In the genomic region with DNA sequence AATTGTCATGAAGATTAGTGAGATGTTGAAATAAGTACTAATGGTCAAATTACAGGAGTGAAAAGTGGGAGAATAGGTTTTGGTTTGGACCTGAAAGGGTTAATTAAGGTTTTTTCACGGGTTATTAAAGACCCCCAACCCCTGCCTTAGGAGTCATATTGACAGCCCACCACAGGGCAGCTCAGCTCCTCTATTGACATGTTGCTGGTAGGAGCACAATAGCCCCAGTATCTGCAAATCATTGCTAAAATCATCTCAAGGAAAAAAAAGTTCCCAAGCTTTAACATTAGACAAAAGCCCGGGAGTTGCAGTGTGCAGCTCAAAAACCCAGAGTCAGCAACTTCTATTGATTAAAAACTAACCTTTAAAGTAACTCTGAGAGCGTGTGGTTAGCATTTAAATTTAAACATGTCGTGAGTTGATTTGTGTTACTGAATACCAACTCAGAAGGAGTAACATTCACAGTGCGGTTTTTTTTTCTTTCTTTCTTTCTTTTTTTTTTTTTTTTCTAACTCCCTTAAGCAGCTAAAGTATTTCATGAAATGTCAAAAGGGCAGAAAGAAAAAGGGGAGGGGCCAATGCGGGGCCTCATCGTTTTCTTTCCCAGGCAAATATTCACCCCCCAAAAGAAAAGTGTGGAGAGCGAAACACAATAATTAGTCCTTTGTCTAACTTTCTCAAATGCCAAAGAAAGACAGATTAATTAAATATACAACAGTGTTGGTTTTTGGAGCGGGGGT, we compare ENCODE assay signal across 7 mouse cellular contexts.
DNase-seq lines count a peak whose midpoint lies in the region; ATAC-seq and TF ChIP-seq lines count a peak whose summit lies in the region.

No protein-coding gene starts in this region.

- H3K27ac ChIP-seq in left cerebral cortex, adult 2 months = 0 out of 2 replicates have a peak overlapping the region, but pooled peaks have one; percentile 28
- H3K27ac ChIP-seq in forebrain, embryonic 15.5 days (replicated peaks) = peak overlapping the region; percentile 85
- peak overlapping the region; percentile 87 for H3K27ac ChIP-seq in limb, embryonic 10.5 days
- peak overlapping the region; percentile 84 for H3K27ac ChIP-seq in stomach, embryonic 14.5 days (ENCODE audit: low read length)

- H3K27me3 ChIP-seq in forebrain, embryonic 15.5 days = no peaks in the 10 kb centered on the region
- H3K27me3 ChIP-seq in limb, embryonic 10.5 days (ENCODE audit: low read depth, poor library complexity, severe bottlenecking) = peaks cover 2% of the 10 kb centered on the region; the same call in 1 of the 2 replicates
- no peaks in the 10 kb centered on the region for H3K27me3 ChIP-seq in stomach, embryonic 14.5 days (ENCODE audit: control insufficient read depth, insufficient read depth, low read length)

- H3K4me2 ChIP-seq in forebrain, embryonic 15.5 days (replicated peaks) = peak overlapping the region; percentile 17; the same call in 1 of the 2 replicates
- 0 out of 2 replicates have a peak overlapping the region, but pooled peaks have one; percentile 16 for H3K4me2 ChIP-seq in stomach, embryonic 14.5 days (replicated peaks; ENCODE audit: low read depth, low read length)

- no peaks in the 10 kb centered on the region for H3K9me3 ChIP-seq in forebrain, embryonic 15.5 days
- H3K9me3 ChIP-seq in limb, embryonic 10.5 days (replicated peaks) = no peaks in the 10 kb centered on the region
- no peaks in the 10 kb centered on the region for H3K9me3 ChIP-seq in stomach, embryonic 14.5 days (ENCODE audit: control insufficient read depth, low read depth, low read length)

- H3K9ac ChIP-seq in forebrain, embryonic 15.5 days (replicated peaks) = no peak overlapping the region
- no peak overlapping the region for H3K9ac ChIP-seq in stomach, embryonic 14.5 days (replicated peaks; ENCODE audit: low read depth, low read length)

- WGBS in forebrain, embryonic 15.5 days = 2% methylated on average over 9 of the region's 9 CpGs
- WGBS in limb, embryonic 10.5 days = 17% methylated on average over 9 of the region's 9 CpGs
- 5% methylated on average over 9 of the region's 9 CpGs for WGBS in stomach, embryonic 14.5 days

- no peak for TF ChIP-seq CTCF in left cerebral cortex, adult 2 months (IDR thresholded peaks at IDR 0.05)

- no peak overlapping the region for H3K4me3 ChIP-seq in left cerebral cortex, adult 2 months
- H3K4me3 ChIP-seq in forebrain, embryonic 15.5 days = no peak overlapping the region
- H3K4me3 ChIP-seq in limb, embryonic 10.5 days = peak overlapping the region; percentile 20; the same call in 1 of the 2 replicates
- no peak overlapping the region for H3K4me3 ChIP-seq in stomach, embryonic 14.5 days (ENCODE audit: low read depth, low read length)

- intact Hi-C loops in left cerebral cortex, adult 2 months (cut with DNase I) = loop anchor here (5.0 kb wide), 2 partner anchors 214 to 356 kb away; no protein-coding TSS in a partner anchor
- intact Hi-C loops in gastrocnemius, postnatal 14 days (cut with DNase I; ENCODE audit: low total_unique reads) = loop anchor here (5.0 to 10.0 kb wide), 2 partner anchors 93 to 356 kb away; no protein-coding TSS in a partner anchor

- no peak for DNase-seq in left cerebral cortex, adult 2 months (ENCODE audit: extremely low spot score in 1 of 2, low spot score in 2 of 2)
- no peak for DNase-seq in left cerebral cortex, adult 11 months (ENCODE audit: low spot score)
- no peak for DNase-seq in limb, embryonic 10.5 days (ENCODE audit: low spot score)
- DNase-seq in ovary, postnatal 10 days (ENCODE audit: low spot score) = no peak
- DNase-seq in gastrocnemius, postnatal 14 days = no peak

- no peak for ATAC-seq in forebrain, embryonic 15.5 days (replicated peaks)
- ATAC-seq in stomach, embryonic 14.5 days (ENCODE audit: insufficient number of reproducible peaks, insufficient read depth, low FRiP score, low read depth) = no peak

- H3K36me3 ChIP-seq in forebrain, embryonic 15.5 days = no peaks in the 10 kb centered on the region
- no peaks in the 10 kb centered on the region for H3K36me3 ChIP-seq in limb, embryonic 10.5 days
- no peaks in the 10 kb centered on the region for H3K36me3 ChIP-seq in stomach, embryonic 14.5 days (ENCODE audit: control insufficient read depth, insufficient read depth, low read length)

- peaks cover 70% of the 10 kb centered on the region for H3K4me1 ChIP-seq in forebrain, embryonic 15.5 days
- peaks cover 69% of the 10 kb centered on the region for H3K4me1 ChIP-seq in limb, embryonic 10.5 days
- H3K4me1 ChIP-seq in stomach, embryonic 14.5 days (ENCODE audit: control insufficient read depth, insufficient read depth, low read length) = peaks cover 40% of the 10 kb centered on the region

Comparison
In these comparisons a context has a peak if more than half of its experiments do, and no peak if none do; other contexts are left out.
1. H3K27ac ChIP-seq: peak in every context shown above with its lines; median percentile 87 in limb, embryonic 10.5 days; 85 in forebrain, embryonic 15.5 days; 84 in stomach, embryonic 14.5 days; 28 in left cerebral cortex, adult 2 months.